Mouse (Mus musculus) B cell, adult 2 months (primary cell): Measurements from ENCODE around the gene Ccpg1.

Experiments
- DNase-seq, 2 experiments: peaks; one replicate each; pipeline ENCODE4 v3.0.0; 2022

Gene Ccpg1

GRCm38 (mm10) chr9:72996167-72996566 lies 10.9 kb downstream of the Ccpg1 start:
- DNase-seq, result no peak

GRCm38 (mm10) chr9:72996806-72997205 lies 11.6 kb downstream of the Ccpg1 start:
- DNase-seq, result no peak

- DNase-seq, result no peak
Measured at GRCm38 (mm10) chr9:73000487-73000886, 15.3 kb downstream of the Ccpg1 start.

GRCm38 (mm10) chr9:73001314-73002011 lies 16.2 kb downstream of the Ccpg1 start:
- DNase-seq, result no peak

GRCm38 (mm10) chr9:73002177-73002576 lies 16.9 kb downstream of the Ccpg1 start:
- no peak for DNase-seq

- DNase-seq, result no peak
Measured at GRCm38 (mm10) chr9:73004076-73004475, 18.8 kb downstream of the Ccpg1 start.

GRCm38 (mm10) chr9:73005106-73005505 lies 19.9 kb downstream of the Ccpg1 start:
- DNase-seq, result no peak

GRCm38 (mm10) chr9:73006175-73006574 lies 20.9 kb downstream of the Ccpg1 start:
- DNase-seq, result peak in 1 of 2 experiments; percentile 11

- DNase-seq, result no peak
Measured at GRCm38 (mm10) chr9:73008384-73008783, 23.2 kb downstream of the Ccpg1 start.

GRCm38 (mm10) chr9:73012629-73013028 lies 27.4 kb downstream of the Ccpg1 start:
- DNase-seq, result no peak

GRCm38 (mm10) chr9:73014724-73015123 lies 29.5 kb downstream of the Ccpg1 start:
- no peak for DNase-seq

GRCm38 (mm10) chr9:73019841-73020240 lies 34.6 kb downstream of the Ccpg1 start:
- DNase-seq, result no peak

GRCm38 (mm10) chr9:73020566-73021097 lies 35.4 kb downstream of the Ccpg1 start:
- no peak for DNase-seq

GRCm38 (mm10) chr9:73025818-73026636 lies 40.8 kb downstream of the Ccpg1 start:
- no peak for DNase-seq

GRCm38 (mm10) chr9:73030443-73030842 lies 45.2 kb downstream of the Ccpg1 start:
- no peak for DNase-seq

- DNase-seq, result no peak
Measured at GRCm38 (mm10) chr9:73031421-73031820, 46.2 kb downstream of the Ccpg1 start.

GRCm38 (mm10) chr9:73033406-73033805 lies 48.2 kb downstream of the Ccpg1 start:
- DNase-seq, result no peak

GRCm38 (mm10) chr9:73039222-73039945 lies 54.2 kb downstream of the Ccpg1 start:
- DNase-seq, result peak; percentile 88 to 89

GRCm38 (mm10) chr9:73040080-73040479 lies 54.9 kb downstream of the Ccpg1 start, which contains the start of gene Pigb:
TSS of gene Pigb (minus strand) at chr9:73040378.
- no peak for DNase-seq

- peak; percentile 91 for DNase-seq
Measured at GRCm38 (mm10) chr9:73044146-73045079, 59.2 kb downstream of the Ccpg1 start, which contains the start of gene Rab27a. TSS of gene Rab27a (plus strand) at chr9:73044854.

GRCm38 (mm10) chr9:73045204-73045603 lies 60.0 kb downstream of the Ccpg1 start:
- DNase-seq, result peak; percentile 3 to 16

GRCm38 (mm10) chr9:73045711-73046110 lies 60.5 kb downstream of the Ccpg1 start:
- DNase-seq, result no peak
